Mouse (Mus musculus) forebrain, embryonic 14.5 days (tissue): ENCODE data around the gene C1qtnf5. TPM values are rescaled to one million over a fixed set of nuclear protein-coding genes. Genes with fewer than 3 reads are reported as not detected.
A peak's percentile ranks its signal among the peaks of the same experiment; 100 is the strongest.

Source experiments
- ATAC-seq: fragments of 200-750 bp; cut with Nextera tagmentation; 2 replicates; pipeline ENCODE4 v1.8.0; 2017; ENCODE audit warnings: mild to moderate bottlenecking, moderate library complexity
- DNase-seq: peaks from one replicate; pipeline ENCODE4 v3.0.0-alpha.2; 2015; ENCODE audit warnings: low spot score
- H3K27ac ChIP-seq: fragments of 300-500 bp; sonication (generic); 2 replicates; pipeline ENCODE4 v1.5.1; 2014; ENCODE audit warnings: low read depth, mild to moderate bottlenecking, control low read depth, low read length, moderate library complexity
- H3K27me3 ChIP-seq: fragments of 300-500 bp; sonication (generic); replicated peaks from 2 replicates; pipeline ENCODE4 v1.6.1; 2014; ENCODE audit warnings: low read length, control low read depth, mixed read lengths; ENCODE audit not compliant: control insufficient read depth, insufficient read depth
- H3K36me3 ChIP-seq: fragments of 300-500 bp; sonication (generic); 2 replicates; pipeline ENCODE4 v1.6.1; 2014; ENCODE audit warnings: low read length, control low read depth; ENCODE audit not compliant: control insufficient read depth, insufficient read depth
- H3K4me1 ChIP-seq: fragments of 300-500 bp; sonication (generic); 2 replicates; pipeline ENCODE4 v1.6.1; 2014; ENCODE audit warnings: antibody characterized with exemption, low read length, control low read depth; ENCODE audit not compliant: control insufficient read depth, insufficient read depth
- H3K4me2 ChIP-seq: fragments of 300-500 bp; sonication (generic); 2 replicates; pipeline ENCODE4 v1.6.1; 2014; ENCODE audit warnings: mild to moderate bottlenecking, control low read depth, low read length
- H3K4me3 ChIP-seq: fragments of 300-500 bp; sonication (generic); 2 replicates; pipeline ENCODE4 v1.5.1; 2014; ENCODE audit warnings: low read depth, low read length, control low read depth
- H3K9ac ChIP-seq: fragments of 300-500 bp; sonication (generic); 2 replicates; pipeline ENCODE4 v1.6.1; 2014; ENCODE audit warnings: mild to moderate bottlenecking, low read length, control low read depth, moderate library complexity
- H3K9me3 ChIP-seq: fragments of 300-500 bp; sonication (generic); replicated peaks from 2 replicates; pipeline ENCODE4 v1.6.1; 2016; ENCODE audit warnings: low read length, control low read depth, mixed read lengths; ENCODE audit not compliant: control insufficient read depth
- WGBS: fragments of 180-500 bp; shearing (Covaris S2); extraction: QIAGEN DNeasy Blood & Tissue Kit; methylation state at CpG from one replicate; pipeline ENCODE4 v1.1.7; 2014; 5-methylcytosine and 5-hydroxymethylcytosine counted together
- polyA plus RNA-seq: library from polyadenylated mRNA; unstranded; fragments of >200 nt; fragmentation: Nextera tagmentation; extraction: Ambion mirVana; gene quantifications from 2 replicates; pipeline ENCODE4 v1.2.1, GENCODE M21; 2014

Gene C1qtnf5
- polyA plus RNA-seq, 1 experiment from 2014 or later, result 2.6 TPM

DNA sequence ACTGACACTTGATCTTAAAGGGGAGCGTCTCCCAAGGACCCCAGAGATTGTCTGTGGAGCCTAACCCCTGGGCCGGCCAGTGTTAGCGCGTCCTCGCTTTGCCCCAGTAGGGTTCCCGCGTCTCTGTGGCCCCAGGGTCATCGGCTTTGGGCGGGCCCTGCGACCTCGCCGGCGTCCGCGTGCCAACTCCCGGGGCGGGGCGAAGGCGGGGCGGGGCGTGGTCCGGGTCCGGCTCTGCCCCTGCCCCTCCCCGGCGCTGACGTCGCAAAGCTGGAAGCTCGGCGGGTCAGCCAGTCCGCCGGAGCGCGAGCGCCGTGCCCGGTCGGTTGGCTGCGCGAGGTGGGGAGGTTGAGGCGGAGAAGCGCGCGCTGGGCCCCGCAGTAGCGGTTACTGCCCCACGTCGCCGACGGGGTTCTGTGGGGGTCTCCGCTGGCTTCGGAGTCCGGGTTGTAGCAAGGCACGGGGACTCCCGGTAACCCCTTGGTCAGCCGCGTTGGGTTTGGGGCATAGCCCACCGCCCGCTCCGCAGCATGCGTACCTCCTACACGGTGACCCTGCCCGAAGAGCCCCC lies 22.3 kb upstream of the C1qtnf5 start:
- Histone ChIP-seq H3K27ac (no peak overlapping the region), H3K4me1 (peaks cover 21% of the 10 kb centered on the region), H3K27me3 (peaks cover 11% of the 10 kb centered on the region; the same call in 1 of the 2 replicates), H3K4me2 (peak overlapping the region; percentile 97), H3K4me3 (peak overlapping the region; percentile 53), H3K36me3 (no peaks in the 10 kb centered on the region), H3K9me3 (no peaks in the 10 kb centered on the region), H3K9ac (peak overlapping the region; percentile 74)
- ATAC-seq (peak; percentile 69), DNase-seq (peak; percentile 74)
- WGBS, result under 1% methylated on average over 49 of the region's 62 CpGs

DNA sequence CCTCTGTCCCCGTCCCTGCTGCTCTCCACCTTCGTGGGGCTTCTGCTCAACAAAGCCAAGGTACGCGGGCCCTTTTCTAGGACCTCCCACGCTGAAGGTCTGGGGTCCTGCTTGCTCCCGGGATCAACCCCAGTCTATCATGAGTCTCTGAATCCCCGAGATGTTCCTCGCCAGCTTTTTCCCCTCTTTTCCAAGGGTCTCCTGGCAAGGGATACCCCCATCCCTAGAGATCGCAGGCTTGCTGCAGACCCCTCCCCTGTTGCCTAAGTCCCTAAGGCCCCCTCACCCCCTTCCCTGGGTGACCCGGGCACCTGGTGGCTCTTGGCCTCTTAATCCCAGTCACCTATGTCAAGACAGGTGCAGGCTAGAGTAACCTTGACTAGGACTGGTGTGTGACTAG lies 21.8 kb upstream of the C1qtnf5 start:
- no peaks in the 10 kb centered on the region for H3K36me3 ChIP-seq
- H3K4me3 ChIP-seq, result peak overlapping the region; percentile 53
- H3K27ac ChIP-seq, result no peak overlapping the region
- H3K9me3 ChIP-seq, result no peaks in the 10 kb centered on the region
- ATAC-seq, result no peak
- 2% methylated on average over 10 of the region's 10 CpGs for WGBS
- peaks cover 11% of the 10 kb centered on the region; the same call in 1 of the 2 replicates for H3K27me3 ChIP-seq
- peaks cover 21% of the 10 kb centered on the region for H3K4me1 ChIP-seq
- peak overlapping the region; percentile 74 for H3K9ac ChIP-seq
- peak overlapping the region; percentile 97 for H3K4me2 ChIP-seq
- DNase-seq, result no peak

DNA sequence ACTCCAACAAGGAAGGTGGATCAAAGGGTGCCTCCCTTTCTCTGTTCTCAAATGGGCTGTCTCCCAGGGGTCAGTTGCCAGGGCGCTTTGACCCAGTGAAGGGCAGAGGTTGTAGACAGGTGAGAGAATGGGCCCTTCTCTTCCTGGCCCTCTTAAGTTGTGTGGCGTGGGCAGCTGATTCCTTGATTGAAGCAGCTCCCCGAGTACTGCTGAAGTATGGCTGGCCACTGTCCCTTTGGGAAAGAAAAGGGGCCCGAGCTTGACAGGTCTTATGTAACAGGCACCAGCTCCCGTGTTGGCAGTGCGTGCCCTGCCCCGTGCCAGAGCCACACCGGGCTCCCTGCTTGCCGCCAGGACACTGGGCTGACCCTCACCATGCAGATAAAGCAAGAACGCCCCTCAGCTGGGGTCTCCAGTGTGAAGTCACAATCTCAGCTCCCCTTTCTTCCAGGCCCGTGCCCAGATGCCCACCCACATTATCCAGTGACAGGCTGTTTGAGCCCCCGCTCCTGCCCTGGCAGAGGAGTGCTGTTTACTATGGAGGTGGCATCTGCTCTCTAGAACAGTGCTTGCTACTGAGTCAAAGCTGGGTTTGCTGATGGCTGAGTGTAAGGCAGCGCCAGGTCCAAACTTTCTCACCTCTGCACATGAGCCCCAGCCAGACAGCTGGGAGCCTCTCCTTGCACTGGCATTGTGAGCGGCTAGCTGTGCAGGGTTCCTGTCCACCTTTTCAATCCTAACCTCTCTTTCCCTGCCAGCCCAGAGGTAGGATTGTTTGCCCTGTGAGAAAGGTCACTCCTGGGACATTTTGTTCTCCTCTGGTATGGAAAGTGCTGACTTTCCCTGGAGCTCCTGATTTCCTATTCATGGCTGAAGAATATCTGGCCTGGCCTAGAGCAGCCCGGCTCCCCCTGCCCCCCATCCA lies 21.0 kb upstream of the C1qtnf5 start:
- WGBS, result 69% methylated on average over 15 of the region's 15 CpGs
- Histone ChIP-seq H3K9me3 (no peaks in the 10 kb centered on the region), H3K27me3 (peaks cover 11% of the 10 kb centered on the region; the same call in 1 of the 2 replicates), H3K4me1 (peaks cover 21% of the 10 kb centered on the region), H3K27ac (no peak overlapping the region), H3K9ac (no peak overlapping the region), H3K4me3 (0 out of 2 replicates have a peak overlapping the region, but pooled peaks have one; percentile 53), H3K36me3 (no peaks in the 10 kb centered on the region), H3K4me2 (peak overlapping the region; percentile 97; the same call in 1 of the 2 replicates)
- DNase-seq (no peak), ATAC-seq (no peak)

DNA sequence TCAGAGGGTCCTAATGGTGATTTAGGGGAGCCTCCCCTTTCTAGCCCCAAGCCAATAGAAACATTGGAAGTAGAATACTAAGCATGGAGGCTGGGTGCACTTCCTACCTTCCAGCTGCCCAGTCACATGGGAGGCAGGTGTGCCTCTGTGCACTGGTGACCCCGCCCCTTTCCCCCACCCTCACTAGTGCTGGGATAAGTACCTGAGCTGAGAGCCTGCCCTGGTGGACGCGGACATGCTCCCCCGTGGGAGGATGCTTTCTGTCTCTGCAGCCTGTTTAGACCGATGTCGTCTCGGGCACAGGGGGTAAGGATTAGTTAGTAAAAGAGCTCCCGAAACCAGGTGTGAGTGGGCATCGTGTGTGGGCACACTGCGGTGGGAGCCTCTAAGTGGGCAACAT lies 20.1 kb upstream of the C1qtnf5 start:
- Histone ChIP-seq H3K9me3 (no peaks in the 10 kb centered on the region), H3K36me3 (no peaks in the 10 kb centered on the region), H3K27me3 (peaks cover 11% of the 10 kb centered on the region; the same call in 1 of the 2 replicates), H3K4me1 (peaks cover 18% of the 10 kb centered on the region), H3K9ac (no peak overlapping the region), H3K4me2 (no peak overlapping the region), H3K27ac (no peak overlapping the region), H3K4me3 (no peak overlapping the region)
- 47% methylated on average over 10 of the region's 10 CpGs for WGBS
- ATAC-seq (no peak), DNase-seq (no peak)

DNA sequence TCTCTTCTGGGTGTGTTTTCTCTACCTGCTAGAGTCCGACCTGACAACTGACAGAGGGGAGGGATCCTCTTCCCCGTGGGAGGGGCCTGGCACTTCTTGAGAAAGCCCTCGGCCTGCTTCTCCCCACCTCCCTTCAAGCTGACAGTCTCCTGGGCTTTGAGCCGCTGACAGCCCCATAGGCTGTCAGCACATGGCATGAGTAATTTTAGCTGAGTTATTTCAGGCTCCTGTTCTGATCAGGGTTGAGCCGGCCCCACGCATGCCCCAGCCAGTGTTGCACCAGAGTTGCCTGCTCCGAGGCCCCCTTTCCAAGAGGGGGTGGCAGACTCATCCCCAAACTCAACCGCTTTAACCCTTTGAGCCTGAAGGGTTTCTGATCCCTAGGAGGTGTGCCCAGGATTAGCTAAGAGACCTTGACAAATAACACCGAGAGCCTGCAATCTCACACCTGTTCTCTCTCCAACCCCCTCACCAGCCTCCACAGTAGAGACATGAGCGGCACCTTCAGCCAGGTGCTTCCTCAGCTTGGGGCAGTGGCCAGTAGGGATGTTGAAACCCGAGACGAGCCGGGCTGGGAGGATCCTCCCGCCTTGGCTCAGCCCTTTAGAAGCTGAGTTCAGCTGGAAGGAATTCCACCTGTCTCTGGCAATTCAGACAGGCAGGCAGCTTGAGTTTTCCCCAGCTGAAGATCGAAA lies 19.1 kb upstream of the C1qtnf5 start:
- Histone ChIP-seq H3K27me3 (peaks cover 11% of the 10 kb centered on the region; the same call in 1 of the 2 replicates), H3K4me3 (no peak overlapping the region), H3K27ac (no peak overlapping the region), H3K4me1 (peaks cover 18% of the 10 kb centered on the region), H3K36me3 (no peaks in the 10 kb centered on the region), H3K4me2 (no peak overlapping the region), H3K9me3 (no peaks in the 10 kb centered on the region), H3K9ac (0 out of 2 replicates have a peak overlapping the region, but pooled peaks have one; percentile 17)
- no peak for DNase-seq
- no peak for ATAC-seq
- 15% methylated on average over 15 of the region's 15 CpGs for WGBS

DNA sequence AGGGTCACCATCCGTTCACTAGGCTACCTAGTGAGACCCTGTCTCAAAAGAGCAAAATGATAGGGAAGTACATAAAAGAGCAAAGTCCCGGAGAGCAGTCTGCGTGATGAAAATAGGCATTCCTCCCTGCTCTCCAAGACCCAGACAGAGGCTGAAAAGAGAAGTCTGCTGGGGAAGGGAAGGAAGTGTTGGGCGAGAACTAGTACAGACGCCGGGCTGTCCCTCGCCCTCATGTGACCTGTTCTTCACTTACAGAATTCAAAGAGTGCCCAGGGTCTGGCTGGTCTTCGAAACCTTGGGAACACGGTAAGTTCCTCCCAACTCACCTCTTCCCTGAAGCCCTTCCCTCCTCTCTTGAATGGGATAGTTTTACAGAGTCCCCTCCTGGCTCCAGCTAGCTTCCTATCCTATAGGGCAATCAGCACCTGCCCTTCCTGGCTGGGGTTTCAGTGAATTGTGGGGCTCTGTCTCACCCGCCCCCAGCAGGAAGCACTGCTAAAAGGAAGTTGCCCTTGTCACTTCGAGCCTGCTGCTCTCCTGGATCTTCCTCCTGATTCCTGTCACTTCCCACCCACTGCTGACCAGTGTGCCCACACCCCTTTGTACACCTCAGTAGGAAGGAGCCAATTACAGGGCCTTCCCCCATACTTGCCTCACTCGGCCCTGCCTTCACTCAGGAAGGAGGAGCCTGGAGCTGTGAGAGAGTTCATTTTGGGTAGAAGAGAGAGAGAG lies 18.0 kb upstream of the C1qtnf5 start:
- Histone ChIP-seq H3K4me1 (peaks cover 14% of the 10 kb centered on the region), H3K9me3 (no peaks in the 10 kb centered on the region), H3K4me3 (no peak overlapping the region), H3K36me3 (no peaks in the 10 kb centered on the region; the same call in 1 of the 2 replicates), H3K27me3 (peaks cover 8% of the 10 kb centered on the region; the same call in 1 of the 2 replicates), H3K9ac (no peak overlapping the region), H3K27ac (no peak overlapping the region), H3K4me2 (no peak overlapping the region)
- WGBS, result 76% methylated on average over 12 of the region's 12 CpGs
- ATAC-seq (no peak), DNase-seq (no peak)

DNA sequence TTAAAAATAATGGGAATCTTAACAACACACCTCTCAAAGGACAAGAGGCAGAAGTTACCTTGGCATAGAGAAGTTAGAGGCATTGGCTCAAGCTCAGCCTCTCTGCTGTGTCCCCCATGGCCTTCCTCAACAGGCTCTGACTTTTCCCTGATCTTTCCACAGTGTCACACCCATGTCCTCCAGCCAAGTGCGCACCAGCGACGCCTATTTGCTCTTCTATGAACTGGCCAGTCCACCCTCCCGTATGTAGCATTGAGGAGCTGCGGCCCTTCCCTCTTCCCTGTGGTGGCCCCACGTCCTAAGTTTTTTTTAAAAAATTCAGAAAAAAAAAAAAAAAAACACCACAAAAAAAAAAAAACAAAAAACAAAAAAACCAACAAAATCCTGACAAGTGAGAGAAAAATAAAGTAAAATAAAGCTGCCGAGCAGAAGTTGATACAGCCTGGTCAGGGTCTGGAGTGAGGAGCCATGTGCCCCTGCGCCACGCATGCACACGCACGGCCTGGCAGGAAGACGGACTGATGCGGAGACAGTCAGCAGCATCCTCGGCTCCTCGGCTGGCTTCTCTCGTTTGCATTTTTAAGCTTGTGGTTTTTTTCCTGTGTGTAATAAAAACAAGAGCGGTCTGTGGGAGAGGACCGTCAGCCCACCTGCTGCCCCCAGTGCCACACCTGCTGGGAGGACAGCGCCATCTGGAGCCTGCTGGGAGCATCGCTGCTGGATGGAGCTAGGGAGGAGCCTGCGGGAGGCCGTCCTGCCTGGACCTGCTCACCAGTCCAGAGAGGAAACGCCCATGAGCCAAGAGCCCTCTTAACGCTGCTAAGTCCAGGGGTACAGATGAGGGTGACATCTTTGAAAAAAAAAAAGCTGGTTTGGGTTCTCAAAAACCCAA lies 13.2 kb upstream of the C1qtnf5 start:
- Histone ChIP-seq H3K9ac (no peak overlapping the region), H3K4me2 (peak overlapping the region; percentile 23; the same call in 1 of the 2 replicates), H3K27me3 (no peaks in the 10 kb centered on the region), H3K4me3 (0 out of 2 replicates have a peak overlapping the region, but pooled peaks have one; percentile 2), H3K4me1 (peaks cover 6% of the 10 kb centered on the region; the same call in 1 of the 2 replicates), H3K27ac (no peak overlapping the region), H3K9me3 (no peaks in the 10 kb centered on the region), H3K36me3 (no peaks in the 10 kb centered on the region; the same call in 1 of the 2 replicates)
- DNase-seq (peak; percentile 76), ATAC-seq (peak; percentile 67)
- 28% methylated on average over 24 of the region's 24 CpGs for WGBS
